Mouse (Mus musculus) liver, embryonic 14.5 days (tissue): ENCODE data around the gene 1700029J07Rik. TPM values are rescaled to one million over a fixed set of nuclear protein-coding genes. Genes with fewer than 3 reads are reported as not detected.

Experiments used
- ATAC-seq: fragments of 200-750 bp; cut with Nextera tagmentation; 2 replicates; pipeline ENCODE4 v1.8.0; 2017; ENCODE audit warnings: moderate number of reproducible peaks, mild to moderate bottlenecking, moderate library complexity; ENCODE audit not compliant: insufficient read depth
- DNase-seq, 3 experiments: peaks; one replicate each; pipeline ENCODE4 v3.0.0-alpha.2; 2012 to 2013; ENCODE audit warnings: low read depth in 3 of 3, low spot score in 3 of 3
- H3K27ac ChIP-seq: fragments of 300-500 bp; sonication (generic); 2 replicates; pipeline ENCODE4 v1.5.1; 2014; ENCODE audit warnings: moderate library complexity, mild to moderate bottlenecking, control low read depth, inconsistent platforms
- H3K27me3 ChIP-seq: fragments of 300-500 bp; sonication (generic); 2 replicates; pipeline ENCODE4 v1.6.1; 2014; ENCODE audit warnings: mild to moderate bottlenecking, low read length, moderate library complexity; ENCODE audit not compliant: control insufficient read depth, insufficient read depth
- H3K36me3 ChIP-seq: fragments of 300-500 bp; sonication (generic); replicated peaks from 2 replicates; pipeline ENCODE4 v1.6.1; 2014; ENCODE audit warnings: low read depth; ENCODE audit not compliant: control insufficient read depth, insufficient read depth
- H3K4me1 ChIP-seq, 2 experiments: fragments of 200-500 bp in 1 of 2; fragments of 300-500 bp in 1 of 2; sonication (generic) in 1 of 2; replicated peaks; 2 replicates each; pipeline ENCODE4 v1.6.1; 2012 to 2014; ENCODE audit warnings: antibody characterized with exemption in 1 of 2, inconsistent platforms in 1 of 2, low read length in 1 of 2; ENCODE audit not compliant: control insufficient read depth in 2 of 2, insufficient read depth in 2 of 2
- H3K4me2 ChIP-seq: fragments of 300-500 bp; sonication (generic); 2 replicates; pipeline ENCODE4 v1.6.1; 2014; ENCODE audit warnings: low read depth, mild to moderate bottlenecking, control low read depth, moderate library complexity
- H3K4me3 ChIP-seq, 2 experiments: fragments of 200-500 bp in 1 of 2; fragments of 300-500 bp in 1 of 2; sonication (generic) in 1 of 2; 2 replicates each; pipeline ENCODE4 v1.5.1; 2012 to 2014; ENCODE audit warnings: low read depth in 2 of 2, low read length in 2 of 2, mild to moderate bottlenecking in 2 of 2, control low read depth in 1 of 2, inconsistent platforms in 1 of 2, moderate library complexity in 1 of 2; ENCODE audit not compliant: insufficient read depth in 1 of 2
- H3K9ac ChIP-seq: fragments of 300-500 bp; sonication (generic); replicated peaks from 2 replicates; pipeline ENCODE4 v1.6.1; 2014; ENCODE audit warnings: mild to moderate bottlenecking, control low read depth, moderate library complexity
- H3K9me3 ChIP-seq: fragments of 300-500 bp; sonication (generic); 2 replicates; pipeline ENCODE4 v1.6.1; 2016; ENCODE audit warnings: low read length, mixed read lengths; ENCODE audit not compliant: control insufficient read depth
- CTCF ChIP-seq: IDR thresholded peaks from 2 replicates; pipeline ENCODE4 v1.5.1; 2016; ENCODE audit warnings: antibody characterized with exemption, low read depth, control low read depth
- EP300 ChIP-seq: IDR thresholded peaks from 2 replicates; pipeline ENCODE4 v1.6.1; 2016; ENCODE audit warnings: antibody characterized with exemption, low read depth
- WGBS: fragments of 180-500 bp; shearing (Covaris S2); extraction: QIAGEN DNeasy Blood & Tissue Kit; methylation state at CpG from one replicate; pipeline ENCODE4 v1.1.7; 2014; ENCODE audit not compliant: insufficient replicate concordance; 5-methylcytosine and 5-hydroxymethylcytosine counted together
- polyA plus RNA-seq, 2 experiments: library from polyadenylated mRNA; depleted of rRNA in 1 of 2; stranded (reverse) in 1 of 2; unstranded in 1 of 2; fragments of >200 nt; fragmentation: Nextera tagmentation in 1 of 2; extraction: Ambion mirVana in 1 of 2; gene quantifications; 2 replicates each; pipeline versions ENCODE4 v1.2.1 to v1.2.3; 2012 to 2014

1700029J07Rik gene
- polyA plus RNA-seq (2012; rRNA removed) (0.37 and 0.65 TPM in 2 replicates), polyA plus RNA-seq (2014; fragmentation: Nextera tagmentation; extraction: Ambion mirVana) (0.18 and 0.53 TPM in 2 replicates)

DNA sequence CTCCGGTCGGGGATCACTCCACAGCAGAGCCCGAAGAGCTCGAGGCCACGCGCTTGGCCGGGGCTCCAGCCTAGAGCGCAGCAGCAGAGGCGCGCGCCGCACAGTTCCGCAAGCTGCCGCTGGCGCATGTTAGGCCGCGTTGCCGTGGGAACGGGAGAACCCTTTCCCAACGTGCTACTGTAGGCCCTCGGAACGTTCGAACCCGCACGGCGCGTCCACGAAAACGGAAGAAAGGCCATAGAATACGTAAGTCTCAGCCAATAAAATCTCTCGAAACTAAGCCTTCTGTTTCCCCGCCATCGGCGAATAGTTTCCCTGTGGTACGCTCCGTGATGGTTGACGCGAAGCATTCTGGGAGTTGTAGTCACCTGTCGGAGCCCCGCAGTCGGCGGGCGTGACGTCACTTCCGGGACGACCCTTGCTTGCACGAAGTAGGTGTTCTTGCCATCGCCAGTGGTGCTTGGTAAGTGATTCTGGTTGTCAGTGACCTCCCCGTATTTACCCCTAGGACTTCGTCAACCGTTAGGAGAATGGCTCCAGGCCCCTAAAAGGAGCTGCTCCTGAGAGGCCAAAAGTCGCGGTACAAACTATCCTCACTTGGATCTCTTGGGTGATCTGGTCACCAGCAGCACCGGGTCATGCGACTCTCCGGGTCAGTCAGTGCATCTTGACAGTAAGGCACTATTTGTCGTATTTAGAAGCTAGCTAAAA, at the start of gene 1700029J07Rik, which contains the start of gene Ufsp2:
TSS of gene 1700029J07Rik (minus strand) at position 127 of the 711 bp plus-strand sequence.
TSS of gene Ufsp2 (plus strand) at position 403 of the 711 bp plus-strand sequence.
- ATAC-seq (peak; percentile 96), DNase-seq (peak; percentile 89 to 94 (median 92))
- no peaks in the 10 kb centered on the region for H3K9me3 ChIP-seq
- peak within 1 kb of the TSS; percentile 87 to 96 for H3K4me3 ChIP-seq
- no peaks in the 10 kb centered on the region for H3K27me3 ChIP-seq
- under 1% methylated on average over 57 of the region's 57 CpGs for WGBS
- peak within 1 kb of the TSS; percentile 28 for H3K27ac ChIP-seq
- no peaks in the 10 kb centered on the region; the same call in 1 of the 2 replicates for H3K36me3 ChIP-seq
- TF ChIP-seq CTCF (peak; percentile 78), EP300 (no peak)
- H3K4me1 ChIP-seq, result peaks cover 4 to 7% of the 10 kb centered on the region in 2 experiments
- H3K4me2 ChIP-seq, result peak within 1 kb of the TSS; percentile 93
- H3K9ac ChIP-seq, result peak within 1 kb of the TSS; percentile 82

DNA sequence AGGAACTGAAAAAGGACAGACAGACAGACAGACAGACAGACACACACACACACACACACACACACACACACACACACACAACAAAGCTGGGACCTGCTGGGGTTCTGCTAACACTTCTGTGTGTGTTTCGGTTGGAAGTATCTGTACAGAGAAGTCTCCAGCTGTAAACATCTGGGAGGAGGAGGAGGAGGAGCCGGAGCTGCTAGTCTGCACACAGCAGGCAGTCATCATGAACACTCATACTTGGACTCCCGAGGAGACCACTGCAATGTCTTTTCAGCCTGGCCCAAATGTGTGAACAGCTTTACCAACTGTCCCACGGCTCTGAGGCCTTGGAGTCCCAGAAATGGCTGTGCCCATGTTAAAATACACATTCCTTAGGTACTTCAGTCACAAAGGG, 49.3 kb upstream of the 1700029J07Rik start:
- Histone ChIP-seq H3K9ac (no peak overlapping the region), H3K9me3 (no peaks in the 10 kb centered on the region), H3K36me3 (no peaks in the 10 kb centered on the region), H3K27ac (no peak overlapping the region), H3K4me1 (no peaks in the 10 kb centered on the region), H3K4me2 (no peak overlapping the region), H3K27me3 (no peaks in the 10 kb centered on the region), H3K4me3 (no peak overlapping the region)
- no peak for TF ChIP-seq CTCF
- WGBS, result 49% methylated on average over 4 of the region's 4 CpGs
- no peak for ATAC-seq
- no peak for DNase-seq

DNA sequence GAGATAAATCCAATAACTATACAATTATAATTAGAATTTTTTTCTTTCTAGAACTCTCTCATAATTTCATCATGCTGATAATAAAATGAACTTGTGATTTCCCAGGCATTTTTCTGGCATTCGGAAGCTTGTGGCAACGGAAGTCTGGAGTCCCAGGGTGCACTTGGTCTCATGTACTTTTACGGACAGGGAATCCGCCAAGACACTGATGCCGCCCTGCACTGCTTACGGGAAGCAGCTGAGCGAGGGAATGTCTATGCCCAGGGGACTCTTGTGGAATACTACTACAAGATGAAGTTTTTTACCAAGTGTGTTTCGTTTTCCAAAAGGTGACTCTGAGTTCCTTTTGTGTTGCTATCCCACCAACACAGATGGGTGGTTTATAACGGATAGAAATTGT, 47.7 kb upstream of the 1700029J07Rik start:
- ATAC-seq (no peak), DNase-seq (no peak)
- Histone ChIP-seq H3K36me3 (no peaks in the 10 kb centered on the region), H3K9ac (no peak overlapping the region), H3K4me3 (no peak overlapping the region), H3K4me1 (no peaks in the 10 kb centered on the region), H3K27me3 (no peaks in the 10 kb centered on the region), H3K4me2 (no peak overlapping the region), H3K9me3 (no peaks in the 10 kb centered on the region), H3K27ac (no peak overlapping the region)
- TF ChIP-seq EP300, result no peak
- TF ChIP-seq CTCF, result no peak
- WGBS, result 84% methylated on average over 9 of the region's 9 CpGs

DNA sequence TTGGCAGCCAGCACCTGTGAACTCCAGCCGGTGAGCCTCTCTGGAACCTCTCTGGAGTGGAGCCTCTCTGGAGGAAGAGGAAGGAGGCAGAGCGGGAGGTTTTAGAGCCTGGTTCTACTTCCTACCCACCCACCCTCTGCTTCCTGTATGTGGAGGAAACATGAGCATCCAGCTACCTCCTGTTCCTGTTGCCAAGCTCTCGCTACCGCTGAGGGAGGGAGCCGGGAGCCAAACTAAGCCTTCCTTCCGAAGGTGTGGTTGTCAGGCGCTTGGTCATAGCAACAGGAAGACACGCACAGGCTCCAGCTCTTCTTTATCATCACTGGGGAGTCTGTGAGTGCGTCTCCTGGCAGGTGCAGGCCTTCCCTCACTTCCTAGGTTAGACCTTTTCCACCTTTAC, 47.2 kb upstream of the 1700029J07Rik start:
- 64% methylated on average over 9 of the region's 9 CpGs for WGBS
- no peaks in the 10 kb centered on the region for H3K9me3 ChIP-seq
- no peak overlapping the region for H3K4me3 ChIP-seq
- no peak overlapping the region for H3K9ac ChIP-seq
- H3K27ac ChIP-seq, result no peak overlapping the region
- H3K36me3 ChIP-seq, result no peaks in the 10 kb centered on the region
- DNase-seq (no peak), ATAC-seq (no peak)
- no peaks in the 10 kb centered on the region for H3K4me1 ChIP-seq
- TF ChIP-seq CTCF (no peak), EP300 (no peak)
- no peak overlapping the region for H3K4me2 ChIP-seq
- H3K27me3 ChIP-seq, result no peaks in the 10 kb centered on the region
